Mouse (Mus musculus) testis, adult 2 months (tissue): ENCODE results near the gene Tns3.

Experiments
- CTCF ChIP-seq: fragments of 200-500 bp; IDR thresholded peaks from 2 replicates; pipeline ENCODE4 v1.5.1; 2012; ENCODE audit warnings: low read depth, mild to moderate bottlenecking, inconsistent platforms, low read length, moderate library complexity; ENCODE audit not compliant: control insufficient read depth, insufficient read depth, insufficient replicate concordance
- POLR2A ChIP-seq: fragments of 200-500 bp; IDR thresholded peaks from 2 replicates; pipeline ENCODE4 v1.6.1; 2012; ENCODE audit warnings: low read depth, mild to moderate bottlenecking, inconsistent platforms, low read length, moderate library complexity; ENCODE audit not compliant: control insufficient read depth

DNA sequence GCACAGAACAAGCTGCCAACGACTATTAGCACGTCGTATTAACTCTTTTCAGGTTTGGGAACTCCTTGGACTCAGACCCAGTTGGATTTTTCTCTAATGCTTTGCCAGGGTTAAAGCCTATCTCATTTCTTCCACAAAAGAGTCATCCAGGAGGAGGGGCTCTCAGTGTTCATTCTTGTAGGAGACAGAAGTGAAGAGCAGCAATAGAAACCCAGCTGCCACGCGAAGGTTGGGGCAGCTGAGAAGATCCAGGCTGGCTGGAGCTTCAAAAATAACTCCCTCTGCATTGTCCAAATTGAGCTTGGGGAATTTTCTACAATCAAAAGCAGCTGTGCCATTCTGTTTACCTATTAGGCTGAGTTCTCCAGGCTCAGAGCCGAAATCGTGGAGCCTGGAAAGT, 16.3 kb upstream of the Tns3 start:
- TF ChIP-seq POLR2A (no peak), CTCF (no peak)
